Mouse (Mus musculus) cerebellum, adult 11-12 months (tissue): Measurements from ENCODE around the gene Ffar2.

Experiments used
- DNase-seq: peaks from one replicate; pipeline ENCODE4 v3.0.0; 2022

The Ffar2 gene

DNA sequence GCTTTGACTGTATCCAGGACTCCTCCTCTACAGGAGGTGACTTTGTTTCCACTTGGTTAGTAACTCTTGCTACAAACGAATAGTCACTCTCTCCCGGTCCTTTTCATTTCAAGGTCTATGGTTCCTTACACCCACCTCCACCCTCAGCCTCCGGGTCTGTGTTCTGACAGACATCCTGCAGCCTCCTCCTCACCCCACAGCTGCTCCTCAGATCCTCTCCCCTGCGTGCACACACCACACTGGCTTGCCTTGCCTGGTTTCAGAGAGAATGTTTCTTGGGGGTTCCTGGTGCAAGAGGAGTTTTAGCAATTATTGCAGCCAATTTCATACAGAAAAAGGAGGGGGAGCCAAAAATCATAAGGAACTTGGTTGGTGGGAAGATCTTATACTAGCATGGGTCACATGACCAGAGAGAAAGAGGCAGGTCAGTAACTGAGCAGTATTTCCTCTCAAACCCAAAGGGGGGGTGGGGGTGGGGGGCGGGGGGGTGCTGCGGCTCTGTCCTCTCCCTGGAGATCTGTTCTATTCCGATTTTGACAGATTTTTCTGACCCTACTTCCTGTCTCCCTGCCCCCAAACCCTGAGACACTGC is 2.6 kb downstream of the Ffar2 start:
- DNase-seq = no peak

DNA sequence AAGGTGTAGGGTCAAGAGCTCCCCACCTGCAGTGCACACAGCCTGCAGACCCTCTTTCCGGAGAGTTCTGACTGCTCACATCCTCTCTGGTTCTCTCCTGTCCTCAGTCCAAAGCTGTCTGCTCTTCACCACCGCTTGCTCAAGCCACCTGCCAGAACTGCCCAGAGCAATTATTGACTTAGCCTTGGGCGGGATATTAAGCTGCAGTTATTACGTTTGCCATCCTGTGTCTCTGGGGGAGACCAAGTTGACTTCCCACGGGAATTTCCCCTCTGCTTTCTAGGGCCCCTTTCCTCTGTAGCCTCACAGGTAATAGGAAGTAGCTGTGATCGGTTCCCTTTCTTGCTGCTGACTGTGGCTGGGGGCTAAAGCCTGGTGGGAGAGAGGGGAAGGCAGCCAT is 3.4 kb downstream of the Ffar2 start:
- DNase-seq = no peak

DNA sequence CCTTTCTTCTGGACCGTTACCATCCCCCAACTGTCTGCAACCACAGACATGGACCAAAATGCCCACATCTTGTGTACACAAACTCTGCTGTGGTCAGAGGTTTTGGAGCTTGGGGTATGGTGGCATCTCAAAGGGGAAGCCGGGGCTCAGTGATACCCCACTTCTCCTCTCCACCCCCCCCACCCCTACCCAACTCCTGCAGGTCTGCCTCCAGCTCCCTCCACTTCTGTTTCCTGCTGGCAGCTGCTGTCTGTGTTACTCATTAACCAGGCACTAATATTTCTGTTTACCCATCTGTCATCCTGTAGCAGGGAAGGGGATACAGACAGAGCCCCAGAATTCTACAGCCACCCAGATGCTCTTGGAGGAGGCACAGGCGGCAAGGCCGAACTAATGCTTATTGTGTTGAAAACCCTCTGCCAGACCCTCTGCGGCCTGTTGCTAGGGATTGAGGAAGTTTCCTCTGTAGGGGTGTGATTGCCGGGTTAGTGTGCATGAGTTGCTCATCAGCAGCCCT is 11.2 kb downstream of the Ffar2 start:
- DNase-seq = no peak

DNA sequence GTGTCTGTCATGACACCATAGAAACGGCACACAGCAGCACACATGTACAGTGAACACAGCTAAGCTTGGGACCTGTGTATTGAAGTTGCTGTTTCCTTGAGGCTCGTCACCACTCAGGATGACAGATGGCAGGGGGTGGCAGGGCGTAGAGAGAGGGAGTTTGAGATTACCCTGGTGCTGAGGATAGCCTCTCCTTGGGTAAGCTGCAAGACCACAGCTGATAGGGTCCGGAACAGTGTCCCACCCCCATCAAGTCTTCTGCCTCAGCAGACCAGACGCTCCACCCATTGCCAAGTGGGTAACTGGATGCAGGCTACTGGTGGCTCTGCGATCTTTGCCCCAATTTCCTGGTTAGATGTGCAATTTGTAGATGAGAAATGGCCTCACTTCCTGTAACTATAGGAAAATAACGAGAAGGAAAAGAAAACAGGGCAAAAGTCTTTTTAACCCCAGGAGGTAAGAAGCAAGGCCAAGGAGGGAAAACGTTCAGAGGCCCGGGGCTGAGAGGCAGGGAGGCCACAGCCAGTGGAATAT is 11.8 kb downstream of the Ffar2 start:
- DNase-seq = no peak

- no peak for DNase-seq
Measured at GRCm38 (mm10) chr7:30810319-30810718, 13.3 kb downstream of the Ffar2 start.

- no peak for DNase-seq
Measured at GRCm38 (mm10) chr7:30805924-30806323, 17.7 kb downstream of the Ffar2 start.

- no peak for DNase-seq
Measured at GRCm38 (mm10) chr7:30804026-30804715, 19.4 kb downstream of the Ffar2 start.

DNA sequence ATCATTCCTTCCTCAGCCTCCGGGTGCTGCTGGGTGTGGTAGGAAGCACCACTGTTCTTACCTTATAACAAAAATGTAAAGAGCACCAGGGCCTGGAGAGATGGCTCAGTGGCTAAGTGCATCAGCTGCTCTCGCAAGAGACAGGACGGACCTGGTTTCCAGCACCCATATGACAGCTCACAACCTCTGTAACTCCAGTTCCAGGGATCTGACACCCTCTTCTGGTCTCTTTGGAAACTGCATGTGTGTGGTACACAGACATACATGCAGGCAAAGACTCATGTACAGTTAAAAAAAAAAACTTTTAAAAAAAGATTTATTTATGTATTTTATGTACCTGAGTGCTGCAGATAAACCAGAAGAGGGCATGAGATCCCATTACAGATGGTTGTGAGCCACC is 20.3 kb downstream of the Ffar2 start:
- no peak for DNase-seq

GRCm38 (mm10) chr7:30800653-30801052 is 22.9 kb downstream of the Ffar2 start:
- DNase-seq = no peak

GRCm38 (mm10) chr7:30796790-30797189 is 26.8 kb downstream of the Ffar2 start:
- DNase-seq = no peak

- no peak for DNase-seq
Measured at GRCm38 (mm10) chr7:30794921-30795320, 28.7 kb downstream of the Ffar2 start.

GRCm38 (mm10) chr7:30791921-30792320 is 31.7 kb downstream of the Ffar2 start:
- DNase-seq = no peak

DNA sequence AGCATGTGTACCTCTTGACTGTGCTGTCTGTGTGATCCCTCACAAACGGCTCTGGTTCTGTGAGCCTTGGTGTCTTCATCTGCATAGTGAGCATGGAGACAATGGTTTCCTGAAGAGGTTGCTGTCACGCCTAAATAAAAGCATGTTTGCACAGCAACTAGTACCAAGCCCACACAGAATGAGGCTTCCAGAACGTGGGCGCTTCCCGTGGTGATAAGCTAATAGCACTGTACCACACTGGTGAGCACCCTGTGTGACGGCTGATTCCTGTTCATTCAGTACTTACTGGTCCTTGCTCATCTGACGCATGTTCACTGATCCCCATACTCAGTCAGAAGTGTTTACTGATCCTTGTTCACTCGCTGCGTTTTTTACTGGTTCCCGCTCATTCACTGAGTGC is 33.4 kb downstream of the Ffar2 start:
- no peak for DNase-seq

GRCm38 (mm10) chr7:30787377-30788022 is 36.1 kb downstream of the Ffar2 start, which contains the start of gene Krtdap:
Gene Krtdap (plus strand): TSS chr7:30787896.
- DNase-seq = no peak

DNA sequence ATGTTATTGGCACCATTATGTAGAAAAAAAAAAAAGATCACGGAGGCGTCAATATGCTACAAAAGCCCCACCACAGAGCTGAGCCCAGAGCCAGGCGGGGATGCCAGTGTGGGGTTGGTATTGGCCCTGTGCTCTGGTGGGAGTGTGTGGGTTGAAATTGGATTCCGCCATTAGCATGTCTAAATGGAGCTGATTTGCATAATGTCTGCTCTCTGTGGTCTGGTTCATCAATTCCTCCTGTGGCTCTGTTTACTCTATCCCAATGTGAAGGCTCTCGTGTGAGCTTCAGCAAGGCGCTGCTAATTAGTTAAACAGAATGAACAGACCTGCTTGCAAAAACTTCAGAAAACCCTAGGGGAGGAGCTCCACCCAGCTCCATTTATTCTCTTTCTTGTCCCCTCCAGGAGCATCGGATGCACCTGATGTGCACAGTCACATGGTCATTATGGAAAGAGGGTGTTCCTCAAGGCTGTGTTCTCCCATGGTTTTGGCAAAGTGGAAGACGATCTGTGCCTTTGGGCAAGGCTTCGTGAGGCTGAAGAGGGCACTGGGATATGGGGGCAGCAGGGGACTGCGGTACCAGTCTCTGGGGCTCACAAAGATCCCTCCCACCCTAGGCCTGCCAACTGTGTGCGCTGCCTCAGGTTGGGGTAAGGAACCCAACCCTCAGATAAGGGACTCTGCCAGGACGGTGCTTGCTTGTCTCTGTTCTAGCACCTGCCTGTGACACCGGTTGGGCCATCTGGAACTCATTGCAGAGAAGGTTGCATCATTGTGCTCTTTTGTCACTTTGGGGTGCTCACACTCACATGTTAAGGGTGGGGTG is 37.6 kb downstream of the Ffar2 start:
- DNase-seq = no peak

GRCm38 (mm10) chr7:30785154-30785553 is 38.4 kb downstream of the Ffar2 start:
- no peak for DNase-seq

DNA sequence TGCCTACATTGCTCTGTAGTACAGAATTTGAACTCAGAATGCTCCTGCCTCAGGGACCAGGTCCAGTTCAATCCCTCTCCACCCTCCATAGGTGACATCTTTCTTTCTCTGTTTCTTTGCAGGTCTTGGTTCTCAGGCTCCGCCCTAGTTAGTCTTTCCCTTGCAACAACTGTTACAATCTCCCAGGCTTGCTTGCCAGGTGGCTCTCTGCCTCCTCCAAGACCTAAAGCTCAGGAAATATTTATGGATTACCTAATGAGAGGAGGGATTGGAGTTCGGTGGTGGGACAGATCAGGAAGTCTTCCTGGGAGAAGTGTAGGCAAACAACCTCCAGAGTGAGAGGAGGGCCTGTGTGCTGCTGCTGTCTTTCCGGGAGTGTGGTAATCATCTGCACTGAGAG is 40.9 kb downstream of the Ffar2 start:
- DNase-seq = no peak

DNA sequence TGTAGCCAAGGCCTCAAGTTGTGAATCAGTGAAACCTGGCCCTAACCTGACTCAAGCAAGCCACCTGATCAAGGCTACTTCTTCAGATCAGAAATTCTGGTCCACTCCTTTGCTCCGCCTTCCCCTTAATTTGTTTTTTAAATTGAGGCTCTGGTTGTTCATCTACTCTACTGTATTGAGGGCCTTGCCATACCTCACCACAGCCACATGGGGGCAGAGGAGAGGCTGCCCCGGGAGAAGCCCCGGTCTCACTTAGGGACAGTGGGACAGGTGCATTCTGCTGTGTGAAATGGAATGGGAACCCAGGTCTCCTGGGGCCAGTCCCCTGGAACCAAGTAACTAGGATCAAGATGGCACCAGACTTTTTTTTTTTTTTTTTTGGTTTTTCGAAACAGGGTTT is 41.8 kb downstream of the Ffar2 start:
- DNase-seq = no peak

- no peak for DNase-seq
Measured at GRCm38 (mm10) chr7:30777911-30778310, 45.7 kb downstream of the Ffar2 start.

GRCm38 (mm10) chr7:30777081-30777579 is 46.4 kb downstream of the Ffar2 start:
- no peak for DNase-seq

GRCm38 (mm10) chr7:30776104-30776503 is 47.5 kb downstream of the Ffar2 start:
- DNase-seq = no peak

- no peak for DNase-seq
Measured at GRCm38 (mm10) chr7:30769236-30769635, 54.3 kb downstream of the Ffar2 start.
